In genomic region chr5:114679841-114680591, GRCm38 (mm10) we compare ENCODE assay signal across 10 mouse cellular contexts. TPM values are rescaled to one million over a fixed set of nuclear protein-coding genes. Genes with fewer than 3 reads are reported as not detected.
A peak's percentile ranks its signal among the peaks of the same experiment; 100 is the strongest.
DNase-seq lines count a peak whose midpoint lies in the region; ATAC-seq and TF ChIP-seq lines count a peak whose summit lies in the region.
"Had no signal": no experiment of that assay in that cellular context is flagged by ENCODE, and none has a peak within 500 bp of the region (broad histone marks: within the 10 kb centered on the region; RNA-seq: fewer than 3 reads in every experiment).

No protein-coding gene starts in this region.

- no peaks in the 10 kb centered on the region for H3K9me3 ChIP-seq in hindbrain, embryonic 10.5 days
- H3K9me3 ChIP-seq in hindbrain, embryonic 14.5 days (ENCODE audit: control insufficient read depth, low read length) = no peaks in the 10 kb centered on the region

- DNase-seq in hindbrain, embryonic 10.5 days (ENCODE audit: low spot score) = peak; percentile 14
- DNase-seq in hindbrain, embryonic 14.5 days (ENCODE audit: low spot score) = no peak
- no peak for DNase-seq in spleen, adult 2 months (ENCODE audit: low read depth in 1 of 2, low spot score in 2 of 2)
- DNase-seq in spleen, adult 12 weeks (ENCODE audit: low spot score) = no peak
- peak; percentile 36 to 40 for DNase-seq in layer of hippocampus, postnatal 36 days
- DNase-seq in cerebellum, adult 18-20 months = no peak
- no peak for DNase-seq in embryo, embryonic 10.5 days (ENCODE audit: low spot score)
- DNase-seq: kidney, postnatal 10 days had no signal

- no peak overlapping the region for H3K4me3 ChIP-seq in hindbrain, embryonic 10.5 days
- no peak overlapping the region for H3K4me3 ChIP-seq in hindbrain, embryonic 14.5 days (replicated peaks; ENCODE audit: low read length)
- no peak overlapping the region for H3K4me3 ChIP-seq in spleen, adult 2 months (ENCODE audit: extremely low read depth, insufficient read depth, insufficient read length)

- WGBS in hindbrain, embryonic 10.5 days = 66% methylated on average over 17 of the region's 17 CpGs
- 60% methylated on average over 17 of the region's 17 CpGs for WGBS in hindbrain, embryonic 14.5 days
- 46% methylated on average over 17 of the region's 17 CpGs for WGBS in spleen, adult 2 months

- H3K36me3 ChIP-seq in hindbrain, embryonic 10.5 days = peaks cover 23% of the 10 kb centered on the region
- H3K36me3 ChIP-seq in hindbrain, embryonic 14.5 days (replicated peaks; ENCODE audit: control insufficient read depth, insufficient read depth) = peaks cover 18% of the 10 kb centered on the region
- peaks cover 19% of the 10 kb centered on the region for H3K36me3 ChIP-seq in spleen, adult 2 months (ENCODE audit: control insufficient read depth, insufficient read depth, low read length)

- peaks cover 60% of the 10 kb centered on the region for H3K4me1 ChIP-seq in hindbrain, embryonic 10.5 days (replicated peaks)
- peaks cover 8% of the 10 kb centered on the region; the same call in 1 of the 2 replicates for H3K4me1 ChIP-seq in hindbrain, embryonic 14.5 days (replicated peaks; ENCODE audit: control insufficient read depth, insufficient read depth, low read length)
- peaks cover 29% of the 10 kb centered on the region; the same call in 1 of the 2 replicates for H3K4me1 ChIP-seq in spleen, adult 2 months (ENCODE audit: control insufficient read depth, insufficient read depth, insufficient read length)

- peak overlapping the region; percentile 77 for H3K27ac ChIP-seq in hindbrain, embryonic 10.5 days
- no peak overlapping the region for H3K27ac ChIP-seq in hindbrain, embryonic 14.5 days
- H3K27ac ChIP-seq in spleen, adult 2 months (ENCODE audit: insufficient read depth, low read length) = peak overlapping the region; percentile 82

- TF ChIP-seq POLR2A in spleen, adult 2 months (IDR thresholded peaks at IDR 0.05; ENCODE audit: low read depth, low read length) = no peak

- H3K9ac ChIP-seq in hindbrain, embryonic 14.5 days = no peak overlapping the region

- H3K4me2 ChIP-seq in hindbrain, embryonic 14.5 days (replicated peaks) = no peak overlapping the region

- TF ChIP-seq CTCF in spleen, adult 2 months (IDR thresholded peaks at IDR 0.05; ENCODE audit: extremely low read depth, insufficient read depth, insufficient read length, insufficient replicate concordance) = no peak

- no peak for ATAC-seq in hindbrain, embryonic 14.5 days (ENCODE audit: low FRiP score)
- ATAC-seq in monocyte, adult 5-6 weeks (replicated peaks; ENCODE audit: insufficient number of reproducible peaks, low FRiP score, low TSS enrichment, poor library complexity, severe bottlenecking) = no peak
- ATAC-seq: Patski had no signal

- no peaks in the 10 kb centered on the region for H3K27me3 ChIP-seq in hindbrain, embryonic 10.5 days (ENCODE audit: insufficient read depth, poor library complexity, severe bottlenecking)
- no peaks in the 10 kb centered on the region for H3K27me3 ChIP-seq in hindbrain, embryonic 14.5 days (ENCODE audit: control insufficient read depth, insufficient read depth, low read length)
- H3K27me3 ChIP-seq in spleen, adult 2 months (ENCODE audit: control insufficient read depth, insufficient read depth, low read length) = no peaks in the 10 kb centered on the region
- H3K27me3 ChIP-seq: Patski had no signal

RNA-seq across cellular contexts. Expression of gene Gltp, which starts 10.8 kb away (rescaled TPM):
- 80.4 and 90.3 TPM in 2 replicates for polyA plus RNA-seq in hindbrain, embryonic 10.5 days (2016; fragmentation: Nextera tagmentation; extraction: Ambion mirVana)
- 33.7 and 38.9 TPM in 2 replicates for polyA plus RNA-seq in hindbrain, embryonic 14.5 days (2014; fragmentation: Nextera tagmentation; extraction: Ambion mirVana)
- 134 and 163 TPM in 2 replicates for polyA plus RNA-seq in spleen, adult 2 months (2012; rRNA removed)
- 10 to 100 TPM; 27.9 to 33.4 TPM for total RNA-seq in layer of hippocampus, postnatal 36 days (2021)
- total RNA-seq in monocyte, adult 5-6 weeks (2017) = 46.4 to 52.1 TPM (median 46.5 TPM) in 3 replicates

RNA-seq across cellular contexts. Expression of gene Trpv4, which starts 21.8 kb away (rescaled TPM):
- 0.60 and 0.64 TPM in 2 replicates for polyA plus RNA-seq in hindbrain, embryonic 10.5 days (2016; fragmentation: Nextera tagmentation; extraction: Ambion mirVana)
- 1.1 and 1.4 TPM in 2 replicates for polyA plus RNA-seq in hindbrain, embryonic 14.5 days (2014; fragmentation: Nextera tagmentation; extraction: Ambion mirVana)
- 4.2 and 5.3 TPM in 2 replicates for polyA plus RNA-seq in spleen, adult 2 months (2012; rRNA removed)
- total RNA-seq in layer of hippocampus, postnatal 36 days (2021) = 1 to 10 TPM; 1.2 to 2.0 TPM
- not detected in 3 replicates for total RNA-seq in monocyte, adult 5-6 weeks (2017)

RNA-seq across cellular contexts. Expression of gene Tchp, which starts 27.5 kb away (rescaled TPM):
- polyA plus RNA-seq in hindbrain, embryonic 10.5 days (2016; fragmentation: Nextera tagmentation; extraction: Ambion mirVana) = 17.9 and 20.8 TPM in 2 replicates
- 10.6 and 15.4 TPM in 2 replicates for polyA plus RNA-seq in hindbrain, embryonic 14.5 days (2014; fragmentation: Nextera tagmentation; extraction: Ambion mirVana)
- 14.1 and 14.5 TPM in 2 replicates for polyA plus RNA-seq in spleen, adult 2 months (2012; rRNA removed)
- total RNA-seq in layer of hippocampus, postnatal 36 days (2021) = 10 to 100 TPM; 12.0 to 13.8 TPM
- 9.8 to 16.3 TPM (median 12.8 TPM) in 3 replicates for total RNA-seq in monocyte, adult 5-6 weeks (2017)

Comparison
In these comparisons a context has a peak if more than half of its experiments do, and no peak if none do; other contexts are left out.
1. DNase-seq: peak in hindbrain, embryonic 10.5 days (single experiment) and layer of hippocampus, postnatal 36 days (2 of 2); none in hindbrain, embryonic 14.5 days (single experiment), spleen, adult 2 months (0 of 2), spleen, adult 12 weeks (single experiment), cerebellum, adult 18-20 months (0 of 2) and embryo, embryonic 10.5 days (single experiment).